Mouse (Mus musculus): ENCODE measurements around the gene Mcm7. TPM values are rescaled to one million over a fixed set of nuclear protein-coding genes. Genes with fewer than 3 reads are reported as not detected.
"Not testable (repeated sequence)": the region's sequence is repeated elsewhere in the genome, so short reads cannot be mapped to it uniquely, and the experiment has no call there.

Gene Mcm7
- polyA plus RNA-seq (2015; fragmentation: Nextera tagmentation; extraction: Ambion mirVana), result 91.8 and 123 TPM in 2 replicates

GRCm38 (mm10) chr5:138171695-138172491 is at the start of gene Mcm7, which contains the start of gene Ap4m1:
Mcm7 (minus strand) TSS chr5:138172422.
Ap4m1 (plus strand) TSS chr5:138172002.
- peak within 1 kb of the TSS; percentile 92 for H3K27ac ChIP-seq
- peak; percentile 92 for ATAC-seq (replicated peaks; ENCODE audit: insufficient number of reproducible peaks, insufficient read depth, low FRiP score, low read depth)
- H3K9me3 ChIP-seq (replicated peaks), result no peaks in the 10 kb centered on the region
- H3K4me2 ChIP-seq, result peak within 1 kb of the TSS; percentile 88
- no peaks in the 10 kb centered on the region for H3K27me3 ChIP-seq
- H3K4me1 ChIP-seq (replicated peaks), result peaks cover 18% of the 10 kb centered on the region
- peak within 1 kb of the TSS; percentile 66 for H3K4me3 ChIP-seq
- peaks cover 55% of the 10 kb centered on the region for H3K36me3 ChIP-seq
- peak within 1 kb of the TSS; percentile 65 for H3K9ac ChIP-seq
- WGBS, result under 1% methylated on average over 54 of the region's 54 CpGs

GRCm38 (mm10) chr5:138219864-138220263 is 47.6 kb upstream of the Mcm7 start:
- WGBS, result 41% methylated on average over 2 of the region's 2 CpGs
- no peak for ATAC-seq (replicated peaks; ENCODE audit: insufficient number of reproducible peaks, insufficient read depth, low FRiP score, low read depth)

GRCm38 (mm10) chr5:138216632-138217031 is 44.4 kb upstream of the Mcm7 start:
- H3K27me3 ChIP-seq; H3K9ac ChIP-seq; H3K4me2 ChIP-seq; H3K9me3 ChIP-seq (replicated peaks); H3K4me3 ChIP-seq; H3K36me3 ChIP-seq; H3K4me1 ChIP-seq (replicated peaks); ATAC-seq (replicated peaks; ENCODE audit: insufficient number of reproducible peaks, insufficient read depth, low FRiP score, low read depth); H3K27ac ChIP-seq: not testable (repeated sequence)
- WGBS, result 92% methylated on average over 13 of the region's 13 CpGs

More at GRCm38 (mm10) chr5:138219864-138220263, 47.6 kb upstream of the Mcm7 start:
- Histone ChIP-seq H3K9me3 (replicated peaks) (no peaks in the 10 kb centered on the region), H3K9ac (no peak overlapping the region), H3K4me1 (replicated peaks) (no peaks in the 10 kb centered on the region), H3K36me3 (no peaks in the 10 kb centered on the region), H3K27me3 (no peaks in the 10 kb centered on the region), H3K4me2 (no peak overlapping the region), H3K4me3 (no peak overlapping the region), H3K27ac (no peak overlapping the region)

GRCm38 (mm10) chr5:138207873-138208272 is 35.7 kb upstream of the Mcm7 start:
- Histone ChIP-seq H3K9ac (no peak overlapping the region), H3K36me3 (no peaks in the 10 kb centered on the region), H3K4me3 (no peak overlapping the region), H3K4me2 (no peak overlapping the region), H3K4me1 (replicated peaks) (no peaks in the 10 kb centered on the region), H3K27ac (no peak overlapping the region), H3K9me3 (replicated peaks) (peaks cover 6% of the 10 kb centered on the region; the same call in 1 of the 2 replicates), H3K27me3 (no peaks in the 10 kb centered on the region)
- ATAC-seq (replicated peaks; ENCODE audit: insufficient number of reproducible peaks, insufficient read depth, low FRiP score, low read depth), result no peak
- WGBS, result 76% methylated on average over 4 of the region's 4 CpGs

- no peak for ATAC-seq (replicated peaks; ENCODE audit: insufficient number of reproducible peaks, insufficient read depth, low FRiP score, low read depth)
- Histone ChIP-seq H3K9me3 (replicated peaks) (peaks cover 6% of the 10 kb centered on the region; the same call in 1 of the 2 replicates), H3K27ac (no peak overlapping the region), H3K4me3 (no peak overlapping the region), H3K27me3 (no peaks in the 10 kb centered on the region), H3K36me3 (no peaks in the 10 kb centered on the region), H3K9ac (no peak overlapping the region), H3K4me2 (no peak overlapping the region), H3K4me1 (replicated peaks) (no peaks in the 10 kb centered on the region)
- 65% methylated on average over 1 of the region's 1 CpGs for WGBS
These were observed 35.0 kb upstream of the Mcm7 start for GRCm38 (mm10) chr5:138207253-138207652.

- WGBS, result 83% methylated on average over 3 of the region's 3 CpGs
- H3K9ac ChIP-seq, result no peak overlapping the region
- H3K4me1 ChIP-seq (replicated peaks), result no peaks in the 10 kb centered on the region
- no peak for ATAC-seq (replicated peaks; ENCODE audit: insufficient number of reproducible peaks, insufficient read depth, low FRiP score, low read depth)
- H3K36me3 ChIP-seq, result no peaks in the 10 kb centered on the region
- H3K9me3 ChIP-seq (replicated peaks), result peaks cover 6% of the 10 kb centered on the region; the same call in 1 of the 2 replicates
- H3K27me3 ChIP-seq, result no peaks in the 10 kb centered on the region
- H3K4me3 ChIP-seq, result no peak overlapping the region
- H3K4me2 ChIP-seq, result no peak overlapping the region
- H3K27ac ChIP-seq, result no peak overlapping the region
These were observed 29.9 kb upstream of the Mcm7 start for GRCm38 (mm10) chr5:138202086-138202485.

- Histone ChIP-seq H3K4me3 (no peak overlapping the region), H3K9ac (no peak overlapping the region), H3K27ac (no peak overlapping the region), H3K4me1 (replicated peaks) (peaks cover 9% of the 10 kb centered on the region), H3K36me3 (no peaks in the 10 kb centered on the region), H3K9me3 (replicated peaks) (0 out of 2 replicates have a peak, but pooled peaks cover 4% of the 10 kb centered on the region), H3K4me2 (no peak overlapping the region), H3K27me3 (no peaks in the 10 kb centered on the region)
- 11% methylated on average over 1 of the region's 1 CpGs for WGBS
- ATAC-seq (replicated peaks; ENCODE audit: insufficient number of reproducible peaks, insufficient read depth, low FRiP score, low read depth), result no peak
These were observed 27.4 kb upstream of the Mcm7 start for GRCm38 (mm10) chr5:138199576-138199975.

- H3K4me3 ChIP-seq, result peak overlapping the region; percentile 69
- H3K27ac ChIP-seq, result peak overlapping the region; percentile 85
- WGBS, result 69% methylated on average over 7 of the region's 7 CpGs
- peak overlapping the region; percentile 78 for H3K9ac ChIP-seq
- H3K27me3 ChIP-seq, result no peaks in the 10 kb centered on the region
- no peaks in the 10 kb centered on the region for H3K9me3 ChIP-seq (replicated peaks)
- H3K36me3 ChIP-seq, result 0 out of 2 replicates have a peak, but pooled peaks cover 4% of the 10 kb centered on the region
- ATAC-seq (replicated peaks; ENCODE audit: insufficient number of reproducible peaks, insufficient read depth, low FRiP score, low read depth), result no peak
- H3K4me1 ChIP-seq (replicated peaks), result peaks cover 16% of the 10 kb centered on the region
- H3K4me2 ChIP-seq, result peak overlapping the region; percentile 95
These were observed 23.2 kb upstream of the Mcm7 start for GRCm38 (mm10) chr5:138195463-138195862.

- H3K4me3 ChIP-seq, result peak overlapping the region; percentile 69
- peak overlapping the region; percentile 95 for H3K4me2 ChIP-seq
- H3K36me3 ChIP-seq, result 0 out of 2 replicates have a peak, but pooled peaks cover 4% of the 10 kb centered on the region
- H3K27me3 ChIP-seq, result no peaks in the 10 kb centered on the region
- ATAC-seq (replicated peaks; ENCODE audit: insufficient number of reproducible peaks, insufficient read depth, low FRiP score, low read depth), result peak; percentile 41
- peaks cover 16% of the 10 kb centered on the region for H3K4me1 ChIP-seq (replicated peaks)
- WGBS, result 2% methylated on average over 29 of the region's 29 CpGs
- peak overlapping the region; percentile 78 for H3K9ac ChIP-seq
- H3K27ac ChIP-seq, result peak overlapping the region; percentile 85
- H3K9me3 ChIP-seq (replicated peaks), result no peaks in the 10 kb centered on the region
These were observed 22.6 kb upstream of the Mcm7 start for GRCm38 (mm10) chr5:138194755-138195345.

- H3K27ac ChIP-seq, result peak within 1 kb of the TSS; percentile 85
- H3K9ac ChIP-seq, result peak within 1 kb of the TSS; percentile 78
- H3K4me3 ChIP-seq, result peak within 1 kb of the TSS; percentile 69
- H3K4me2 ChIP-seq, result peak within 1 kb of the TSS; percentile 95
- whole genome bisulfite sequencing, result 6% methylated on average over 54 of the region's 54 CpGs
- 0 out of 2 replicates have a peak, but pooled peaks cover 4% of the 10 kb centered on the region for H3K36me3 ChIP-seq
- peak; percentile 81 for ATAC-seq (replicated peaks; ENCODE audit: insufficient number of reproducible peaks, insufficient read depth, low FRiP score, low read depth)
- H3K4me1 ChIP-seq (replicated peaks), result peaks cover 16% of the 10 kb centered on the region
- no peaks in the 10 kb centered on the region for H3K27me3 ChIP-seq
- no peaks in the 10 kb centered on the region for H3K9me3 ChIP-seq (replicated peaks)
These were observed 21.8 kb upstream of the Mcm7 start, which contains the start of gene Mblac1 for GRCm38 (mm10) chr5:138193771-138194727. Mblac1 (plus strand) TSS chr5:138194314.
